Mouse (Mus musculus) cerebellum, adult 9-11 months (tissue): Measurements from ENCODE around the gene Pcdh9.

Experiments
- DNase-seq: peaks from one replicate; pipeline ENCODE4 v3.0.0; 2022

Pcdh9 gene

GRCm38 (mm10) chr14:93890519-93891370, at the start of gene Pcdh9:
TSS of gene Pcdh9 (minus strand) at chr14:93890679.
- peak; percentile 98 for DNase-seq

GRCm38 (mm10) chr14:93906928-93907327, 16.4 kb upstream of the Pcdh9 start:
- no peak for DNase-seq

GRCm38 (mm10) chr14:93898533-93898932, 8.1 kb upstream of the Pcdh9 start:
- DNase-seq: no peak

GRCm38 (mm10) chr14:93895131-93895530, 4.7 kb upstream of the Pcdh9 start:
- DNase-seq: no peak

- DNase-seq: peak; percentile 70
These were observed 880 bp upstream of the Pcdh9 start for GRCm38 (mm10) chr14:93891371-93891746.

GRCm38 (mm10) chr14:93889839-93890518, 500 bp downstream of the Pcdh9 start:
- peak; percentile 73 for DNase-seq

GRCm38 (mm10) chr14:93889231-93889630, 1.2 kb downstream of the Pcdh9 start:
- peak; percentile 48 for DNase-seq

GRCm38 (mm10) chr14:93888346-93888745, 2.1 kb downstream of the Pcdh9 start:
- DNase-seq: peak; percentile 42

GRCm38 (mm10) chr14:93887066-93887465, 3.4 kb downstream of the Pcdh9 start:
- no peak for DNase-seq

GRCm38 (mm10) chr14:93885551-93886084, 4.9 kb downstream of the Pcdh9 start:
- peak; percentile 20 for DNase-seq

GRCm38 (mm10) chr14:93884467-93884866, 6.0 kb downstream of the Pcdh9 start:
- peak; percentile 87 for DNase-seq

GRCm38 (mm10) chr14:93880071-93880470, 10.4 kb downstream of the Pcdh9 start:
- peak; percentile 29 for DNase-seq

- DNase-seq: peak; percentile 82
These were observed 14.5 kb downstream of the Pcdh9 start for GRCm38 (mm10) chr14:93875968-93876367.

- DNase-seq: no peak
These were observed 22.3 kb downstream of the Pcdh9 start for GRCm38 (mm10) chr14:93868211-93868610.

- no peak for DNase-seq
These were observed 32.4 kb downstream of the Pcdh9 start for GRCm38 (mm10) chr14:93858069-93858468.

GRCm38 (mm10) chr14:93846091-93846677, 44.3 kb downstream of the Pcdh9 start:
- no peak for DNase-seq

GRCm38 (mm10) chr14:93842686-93843288, 47.7 kb downstream of the Pcdh9 start:
- DNase-seq: no peak

GRCm38 (mm10) chr14:93832511-93832910, 58.0 kb downstream of the Pcdh9 start:
- DNase-seq: no peak

- DNase-seq: peak; percentile 84
These were observed 63.3 kb downstream of the Pcdh9 start for GRCm38 (mm10) chr14:93827159-93827558.

- peak; percentile 59 for DNase-seq
These were observed 64.4 kb downstream of the Pcdh9 start for GRCm38 (mm10) chr14:93826042-93826462.

- DNase-seq: no peak
These were observed 71.6 kb downstream of the Pcdh9 start for GRCm38 (mm10) chr14:93818845-93819244.

GRCm38 (mm10) chr14:93817591-93817990, 72.9 kb downstream of the Pcdh9 start:
- peak; percentile 36 for DNase-seq

- DNase-seq: peak; percentile 68
These were observed 95.9 kb downstream of the Pcdh9 start for GRCm38 (mm10) chr14:93794530-93794929.
